ENCODE assay signal across 22 mouse cellular contexts in the genomic region with DNA sequence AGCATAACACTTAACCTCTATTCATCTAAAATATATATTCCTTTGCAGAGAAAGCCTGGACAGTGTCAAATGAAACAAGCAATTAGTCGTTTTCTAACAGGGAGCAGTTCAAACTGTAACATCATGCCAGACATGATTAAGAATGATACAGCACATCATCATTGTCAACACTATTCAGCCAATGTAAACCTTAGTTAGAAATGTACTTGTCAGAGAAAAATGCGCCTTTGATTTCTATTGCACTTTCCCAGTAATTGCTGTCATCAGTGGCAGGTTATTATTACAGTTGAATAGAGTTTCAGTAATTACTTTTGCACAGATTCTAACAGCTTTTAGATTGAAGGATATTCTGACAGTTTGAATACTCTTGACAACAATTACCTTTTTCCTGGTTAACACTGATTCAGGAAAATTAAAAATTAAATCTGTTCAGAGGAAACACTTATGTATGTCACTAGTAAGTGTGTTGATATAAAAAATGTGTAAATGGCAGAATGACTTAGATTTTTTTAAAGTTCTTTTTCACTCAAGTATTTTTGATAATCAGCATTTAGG.
DNase-seq lines count a peak whose midpoint lies in the region; ATAC-seq and TF ChIP-seq lines count a peak whose summit lies in the region.
"Had no signal": no experiment of that assay in that cellular context is flagged by ENCODE, and none has a peak within 500 bp of the region (broad histone marks: within the 10 kb centered on the region; RNA-seq: fewer than 3 reads in every experiment).

No protein-coding gene starts in this region.

- H3K4me1 ChIP-seq in forebrain, embryonic 11.5 days (replicated peaks; ENCODE audit: control insufficient read depth, insufficient read depth, low read length) = no peaks in the 10 kb centered on the region
- H3K4me1 ChIP-seq in forebrain, embryonic 10.5 days = no peaks in the 10 kb centered on the region
- H3K4me1 ChIP-seq in forebrain, embryonic 12.5 days = no peaks in the 10 kb centered on the region
- no peaks in the 10 kb centered on the region for H3K4me1 ChIP-seq in forebrain, embryonic 15.5 days
- no peaks in the 10 kb centered on the region for H3K4me1 ChIP-seq in lung, adult 2 months (ENCODE audit: control insufficient read depth, insufficient read depth, low read length)
- H3K4me1 ChIP-seq: embryonic facial prominence, embryonic 12.5 days; embryonic facial prominence, embryonic 15.5 days; hindbrain, embryonic 13.5 days; intestine, embryonic 15.5 days had no signal

- no peaks in the 10 kb centered on the region for H3K9me3 ChIP-seq in forebrain, embryonic 11.5 days (ENCODE audit: control insufficient read depth, low read length)
- H3K9me3 ChIP-seq in forebrain, embryonic 10.5 days = no peaks in the 10 kb centered on the region
- no peaks in the 10 kb centered on the region for H3K9me3 ChIP-seq in forebrain, embryonic 12.5 days
- no peaks in the 10 kb centered on the region for H3K9me3 ChIP-seq in forebrain, embryonic 15.5 days
- H3K9me3 ChIP-seq: embryonic facial prominence, embryonic 12.5 days; embryonic facial prominence, embryonic 15.5 days; hindbrain, embryonic 13.5 days; intestine, embryonic 15.5 days had no signal

- H3K4me3 ChIP-seq in forebrain, embryonic 11.5 days (ENCODE audit: low read depth, low read length) = no peak overlapping the region
- no peak overlapping the region for H3K4me3 ChIP-seq in forebrain, embryonic 10.5 days
- H3K4me3 ChIP-seq in forebrain, embryonic 12.5 days (replicated peaks) = no peak overlapping the region
- no peak overlapping the region for H3K4me3 ChIP-seq in forebrain, embryonic 15.5 days
- no peak overlapping the region for H3K4me3 ChIP-seq in lung, adult 2 months (replicated peaks; ENCODE audit: extremely low read depth, low read depth, low read length)
- H3K4me3 ChIP-seq: embryonic facial prominence, embryonic 12.5 days; embryonic facial prominence, embryonic 15.5 days; gastrocnemius, adult 2 months; hindbrain, embryonic 13.5 days; intestine, embryonic 15.5 days had no signal

- no peak for TF ChIP-seq POLR2A in lung, adult 2 months (IDR thresholded peaks at IDR 0.05; ENCODE audit: borderline replicate concordance, extremely low read depth, low read depth, low read length)

- H3K27ac ChIP-seq in forebrain, embryonic 11.5 days (ENCODE audit: low read depth, low read length) = no peak overlapping the region
- H3K27ac ChIP-seq in forebrain, embryonic 10.5 days = no peak overlapping the region
- no peak overlapping the region for H3K27ac ChIP-seq in forebrain, embryonic 12.5 days
- no peak overlapping the region for H3K27ac ChIP-seq in forebrain, embryonic 15.5 days (replicated peaks)
- H3K27ac ChIP-seq: embryonic facial prominence, embryonic 12.5 days; embryonic facial prominence, embryonic 15.5 days; gastrocnemius, adult 2 months; hindbrain, embryonic 13.5 days; intestine, embryonic 15.5 days had no signal

- no peaks in the 10 kb centered on the region for H3K27me3 ChIP-seq in forebrain, embryonic 11.5 days (ENCODE audit: control insufficient read depth, insufficient read depth, low read length)
- no peaks in the 10 kb centered on the region for H3K27me3 ChIP-seq in forebrain, embryonic 10.5 days (ENCODE audit: poor library complexity, severe bottlenecking)
- H3K27me3 ChIP-seq in forebrain, embryonic 12.5 days = no peaks in the 10 kb centered on the region
- no peaks in the 10 kb centered on the region for H3K27me3 ChIP-seq in forebrain, embryonic 15.5 days
- H3K27me3 ChIP-seq: embryonic facial prominence, embryonic 12.5 days; embryonic facial prominence, embryonic 15.5 days; hindbrain, embryonic 13.5 days; intestine, embryonic 15.5 days had no signal

- no peaks in the 10 kb centered on the region for H3K36me3 ChIP-seq in forebrain, embryonic 11.5 days (ENCODE audit: control insufficient read depth, insufficient read depth, low read length)
- no peaks in the 10 kb centered on the region for H3K36me3 ChIP-seq in forebrain, embryonic 10.5 days (replicated peaks)
- H3K36me3 ChIP-seq in forebrain, embryonic 12.5 days (replicated peaks) = no peaks in the 10 kb centered on the region
- no peaks in the 10 kb centered on the region for H3K36me3 ChIP-seq in forebrain, embryonic 15.5 days
- H3K36me3 ChIP-seq: embryonic facial prominence, embryonic 12.5 days; embryonic facial prominence, embryonic 15.5 days; hindbrain, embryonic 13.5 days; intestine, embryonic 15.5 days had no signal

- WGBS in forebrain, embryonic 11.5 days = 65% methylated on average over 2 of the region's 2 CpGs
- 82% methylated on average over 2 of the region's 2 CpGs for WGBS in forebrain, embryonic 10.5 days
- 48% methylated on average over 2 of the region's 2 CpGs for WGBS in forebrain, embryonic 12.5 days
- WGBS in forebrain, embryonic 15.5 days = 39% methylated on average over 2 of the region's 2 CpGs
- 46% methylated on average over 2 of the region's 2 CpGs for WGBS in lung, adult 2 months

- H3K9ac ChIP-seq in forebrain, embryonic 11.5 days (ENCODE audit: low read length) = no peak overlapping the region
- no peak overlapping the region for H3K9ac ChIP-seq in forebrain, embryonic 12.5 days
- no peak overlapping the region for H3K9ac ChIP-seq in forebrain, embryonic 15.5 days (replicated peaks)
- H3K9ac ChIP-seq: embryonic facial prominence, embryonic 12.5 days; embryonic facial prominence, embryonic 15.5 days; hindbrain, embryonic 13.5 days; intestine, embryonic 15.5 days had no signal

- H3K4me2 ChIP-seq in forebrain, embryonic 11.5 days (ENCODE audit: low read depth, low read length, severe bottlenecking) = no peak overlapping the region
- no peak overlapping the region for H3K4me2 ChIP-seq in forebrain, embryonic 12.5 days
- no peak overlapping the region for H3K4me2 ChIP-seq in forebrain, embryonic 15.5 days (replicated peaks)
- H3K4me2 ChIP-seq: embryonic facial prominence, embryonic 12.5 days; embryonic facial prominence, embryonic 15.5 days; heart, embryonic 11.5 days; hindbrain, embryonic 13.5 days; intestine, embryonic 15.5 days had no signal

- no peak for DNase-seq in forebrain, embryonic 11.5 days (ENCODE audit: low spot score)
- DNase-seq in forebrain, embryonic 10.5 days (ENCODE audit: extremely low spot score, low spot score) = no peak
- DNase-seq in lung, adult 2 months = no peak
- no peak for DNase-seq in B cell, adult 2 months
- DNase-seq: adrenal gland, adult 2 months; adrenal gland, postnatal 14 days; cerebellum, adult 18-20 months; cerebellum, adult 9-10 months; cerebellum, postnatal 25 days; gastrocnemius, adult 2 months; gastrocnemius, postnatal 14 days; heart, adult 11 months; kidney, adult 11 months had no signal

- no peak for TF ChIP-seq CTCF in lung, adult 2 months (IDR thresholded peaks at IDR 0.05; ENCODE audit: insufficient read depth, low read length)

- 0 out of 2 replicates have a peak, but pooled peaks have one; percentile 15 for ATAC-seq in forebrain, embryonic 11.5 days (replicated peaks; ENCODE audit: low FRiP score)
- peak; percentile 67; the same call in 1 of the 2 replicates for ATAC-seq in forebrain, embryonic 12.5 days (ENCODE audit: low FRiP score)
- peak; percentile 86 for ATAC-seq in forebrain, embryonic 15.5 days (replicated peaks)
- no peak for ATAC-seq in CD4-positive, CD25-positive, alpha-beta regulatory T cell, adult 4 months
- ATAC-seq: hindbrain, embryonic 16.5 days; intestine, embryonic 15.5 days had no signal
